Mouse (Mus musculus) bone marrow, adult 2 months (tissue): ENCODE data around the gene Cadm2.

ENCODE experiments used
- CTCF ChIP-seq: fragments of 200-500 bp; IDR thresholded peaks from 2 replicates; pipeline ENCODE4 v1.5.1; 2011; ENCODE audit warnings: low read length, control low read depth; ENCODE audit not compliant: control insufficient read depth, insufficient read depth
- POLR2A ChIP-seq: fragments of 200-500 bp; IDR thresholded peaks from 2 replicates; pipeline ENCODE4 v1.6.1; 2011; ENCODE audit warnings: low read depth, mild to moderate bottlenecking, control low read depth, low read length, borderline replicate concordance; ENCODE audit not compliant: control insufficient read depth

GRCm38 (mm10) chr16:67598841-67599240 is 21.9 kb downstream of the Cadm2 start:
- TF ChIP-seq POLR2A: no peak
- TF ChIP-seq CTCF: no peak
